Mouse (Mus musculus) thymus, adult 2 months (tissue): Measurements from ENCODE around the gene Gabpb2.

ENCODE experiments used
- CTCF ChIP-seq: fragments of 200-500 bp; IDR thresholded peaks from 2 replicates; pipeline ENCODE4 v1.5.1; 2012; ENCODE audit warnings: mild to moderate bottlenecking, control low read depth, low read length, moderate library complexity, borderline replicate concordance; ENCODE audit not compliant: control insufficient read depth, poor library complexity, insufficient read depth; ENCODE audit errors: extremely low read depth
- POLR2A ChIP-seq: fragments of 200-500 bp; IDR thresholded peaks from 2 replicates; pipeline ENCODE4 v1.6.1; 2012; ENCODE audit warnings: mild to moderate bottlenecking, low read length, control low read depth, moderate library complexity; ENCODE audit not compliant: control insufficient read depth, poor library complexity, insufficient read depth; ENCODE audit errors: extremely low read depth

DNA sequence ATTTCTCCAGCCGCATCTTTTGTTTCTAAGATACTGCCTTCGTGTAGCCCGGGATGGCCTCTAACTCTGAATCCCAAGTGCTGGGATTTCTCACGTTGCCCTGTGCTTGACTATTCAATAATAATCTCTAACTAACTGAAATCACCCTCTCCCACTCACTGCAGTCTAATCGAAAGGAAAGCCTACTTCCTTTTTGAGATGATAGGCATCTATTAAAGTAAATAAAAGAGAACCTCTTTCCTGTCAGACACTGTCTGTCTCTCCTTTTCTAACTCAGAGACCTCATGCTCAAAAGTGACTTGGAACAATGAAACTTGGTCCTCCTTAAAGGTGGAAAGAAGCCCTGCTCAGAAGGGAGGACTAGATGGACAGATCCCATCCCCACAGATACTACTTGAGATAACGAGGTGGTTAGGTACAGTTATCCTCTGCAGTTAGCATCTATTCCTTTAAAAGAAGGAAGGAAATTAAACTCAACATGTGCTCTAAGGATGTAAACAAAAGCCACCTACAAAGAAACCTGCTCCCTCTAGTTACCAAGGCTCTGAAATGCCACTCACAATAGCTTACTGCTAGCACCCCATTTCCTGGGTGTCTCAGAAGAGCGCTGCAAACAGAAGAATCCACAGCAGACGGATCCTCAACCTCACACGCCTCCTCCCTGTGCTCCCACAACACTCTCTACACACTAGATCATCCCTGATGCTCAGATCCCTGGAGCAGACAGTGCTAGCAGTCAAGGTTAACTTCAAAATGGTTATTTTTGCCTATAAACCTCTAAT lies 32.7 kb downstream of the Gabpb2 start:
- TF ChIP-seq CTCF, result no peak
- TF ChIP-seq POLR2A, result no peak
